Mouse (Mus musculus): ENCODE measurements around the gene Gpr87. TPM values are rescaled to one million over a fixed set of nuclear protein-coding genes. Genes with fewer than 3 reads are reported as not detected.

Gene Gpr87
- total and polyA plus RNA-seq, 3 experiments = not detected

- Histone ChIP-seq H3K79me2 (ENCODE audit: control insufficient read depth, insufficient read depth, low read length, poor library complexity) (no peaks in the 10 kb centered on the region), H3K4me3 (ENCODE audit: control insufficient read depth in 1 of 2, insufficient read depth in 1 of 2, low read depth in 2 of 2, low read length in 2 of 2) (no peak overlapping the region), H3K4me1 (ENCODE audit: control insufficient read depth in 1 of 2, insufficient read depth in 2 of 2, low read length in 2 of 2) (no peaks in the 10 kb centered on the region), H3K9me3 (replicated peaks; ENCODE audit: insufficient read depth, low read length) (no peaks in the 10 kb centered on the region), H3K36me3 (ENCODE audit: control insufficient read depth in 1 of 2, insufficient read depth in 2 of 2, low read length in 2 of 2) (no peaks in the 10 kb centered on the region), H3K27ac (ENCODE audit: control insufficient read depth, low read depth, low read length) (no peak overlapping the region), H3K9ac (ENCODE audit: control insufficient read depth, low read depth, low read length, poor library complexity, severe bottlenecking) (no peak overlapping the region), H3K27me3 (ENCODE audit: control insufficient read depth in 1 of 2, insufficient read depth in 2 of 2, low read length in 2 of 2) (no peaks in the 10 kb centered on the region)
- no peak for DNase-seq (ENCODE audit: low read depth, low spot score)
- TF ChIP-seq GATA1 (IDR thresholded peaks at IDR 0.05; ENCODE audit: low read depth, low read length) = no peak
- TF ChIP-seq MYB (IDR thresholded peaks at IDR 0.05; ENCODE audit: low read depth, low read length) = no peak
- no peak for TF ChIP-seq TCF12 (IDR thresholded peaks at IDR 0.05; ENCODE audit: low read depth, low read length)
Measured at GRCm38 (mm10) chr3:59210089-59210488, 15.2 kb upstream of the Gpr87 start.

GRCm38 (mm10) chr3:59208650-59209548 lies 14.0 kb upstream of the Gpr87 start:
- TF ChIP-seq RAD21 (IDR thresholded peaks at IDR 0.05; ENCODE audit: low read depth, low read length) (peak; percentile 76), USF1 (IDR thresholded peaks at IDR 0.05; ENCODE audit: low read depth, low read length) (no peak), MYB (IDR thresholded peaks at IDR 0.05; ENCODE audit: low read depth, low read length) (no peak), SMC3 (IDR thresholded peaks at IDR 0.05; ENCODE audit: low read depth, low read length) (peak; percentile 94), CTCF (IDR thresholded peaks at IDR 0.05 in 2 of 3, conservative IDR thresholded peaks at IDR 0.05 in 1 of 3; ENCODE audit: control insufficient read depth in 1 of 3, insufficient read depth in 1 of 3, low read depth in 2 of 3, low read length in 3 of 3, poor library complexity in 1 of 3, severe bottlenecking in 1 of 3) (peak in 2 of 3 experiments; percentile 81 to 87; a peak in 4 of 6 replicates), ZMIZ1 (IDR thresholded peaks at IDR 0.05; ENCODE audit: low read depth, low read length) (no peak), ZC3H11A (IDR thresholded peaks at IDR 0.05; ENCODE audit: low read depth, low read length) (peak; percentile 75)
- Histone ChIP-seq H3K27ac (ENCODE audit: control insufficient read depth, low read depth, low read length) (no peak overlapping the region), H3K9ac (ENCODE audit: control insufficient read depth, low read depth, low read length, poor library complexity, severe bottlenecking) (no peak overlapping the region), H3K27me3 (ENCODE audit: control insufficient read depth in 1 of 2, insufficient read depth in 2 of 2, low read length in 2 of 2) (no peaks in the 10 kb centered on the region), H3K4me3 (ENCODE audit: control insufficient read depth in 1 of 2, insufficient read depth in 1 of 2, low read depth in 2 of 2, low read length in 2 of 2) (no peak overlapping the region), H3K4me1 (ENCODE audit: control insufficient read depth in 1 of 2, insufficient read depth in 2 of 2, low read length in 2 of 2) (no peaks in the 10 kb centered on the region), H3K36me3 (ENCODE audit: control insufficient read depth in 1 of 2, insufficient read depth in 2 of 2, low read length in 2 of 2) (no peaks in the 10 kb centered on the region), H3K9me3 (replicated peaks; ENCODE audit: insufficient read depth, low read length) (no peaks in the 10 kb centered on the region), H3K79me2 (ENCODE audit: control insufficient read depth, insufficient read depth, low read length, poor library complexity) (no peaks in the 10 kb centered on the region)
- peak; percentile 75 for DNase-seq (ENCODE audit: low read depth, low spot score)

GRCm38 (mm10) chr3:59205941-59206340 lies 11.0 kb upstream of the Gpr87 start:
- no peaks in the 10 kb centered on the region for H3K9me3 ChIP-seq (replicated peaks; ENCODE audit: insufficient read depth, low read length)
- H3K36me3 ChIP-seq (ENCODE audit: control insufficient read depth in 1 of 2, insufficient read depth in 2 of 2, low read length in 2 of 2) = no peaks in the 10 kb centered on the region
- H3K27me3 ChIP-seq (ENCODE audit: control insufficient read depth in 1 of 2, insufficient read depth in 2 of 2, low read length in 2 of 2) = no peaks in the 10 kb centered on the region
- H3K4me3 ChIP-seq (ENCODE audit: control insufficient read depth in 1 of 2, insufficient read depth in 1 of 2, low read depth in 2 of 2, low read length in 2 of 2) = no peak overlapping the region
- H3K79me2 ChIP-seq (ENCODE audit: control insufficient read depth, insufficient read depth, low read length, poor library complexity) = no peaks in the 10 kb centered on the region
- no peak overlapping the region for H3K27ac ChIP-seq (ENCODE audit: control insufficient read depth, low read depth, low read length)
- H3K9ac ChIP-seq (ENCODE audit: control insufficient read depth, low read depth, low read length, poor library complexity, severe bottlenecking) = no peak overlapping the region
- no peaks in the 10 kb centered on the region for H3K4me1 ChIP-seq (ENCODE audit: control insufficient read depth in 1 of 2, insufficient read depth in 2 of 2, low read length in 2 of 2)
- TF ChIP-seq USF1 (IDR thresholded peaks at IDR 0.05; ENCODE audit: low read depth, low read length) = no peak
- TF ChIP-seq SMC3 (IDR thresholded peaks at IDR 0.05; ENCODE audit: low read depth, low read length) = no peak
- TF ChIP-seq RAD21 (IDR thresholded peaks at IDR 0.05; ENCODE audit: low read depth, low read length) = no peak
- TF ChIP-seq RCOR1 (IDR thresholded peaks at IDR 0.05; ENCODE audit: low read depth, low read length) = no peak
- TF ChIP-seq E2F4 (IDR thresholded peaks at IDR 0.05; ENCODE audit: borderline replicate concordance, low read depth, low read length) = no peak
- no peak for TF ChIP-seq ZNF384 (IDR thresholded peaks at IDR 0.05; ENCODE audit: low read depth, low read length)
- TF ChIP-seq TBP (IDR thresholded peaks at IDR 0.05; ENCODE audit: low read depth, low read length) = no peak
- TF ChIP-seq HCFC1 (IDR thresholded peaks at IDR 0.05; ENCODE audit: low read depth, low read length) = no peak
- no peak for TF ChIP-seq BHLHE40 (IDR thresholded peaks at IDR 0.05; ENCODE audit: borderline replicate concordance, low read depth, low read length)
- TF ChIP-seq MYB (IDR thresholded peaks at IDR 0.05; ENCODE audit: low read depth, low read length) = no peak
- no peak for TF ChIP-seq POLR2AphosphoS5 (IDR thresholded peaks at IDR 0.05; ENCODE audit: borderline replicate concordance, low read depth, low read length)
- no peak for TF ChIP-seq MXI1 (IDR thresholded peaks at IDR 0.05; ENCODE audit: low read depth, low read length)
- no peak for TF ChIP-seq GABPA (IDR thresholded peaks at IDR 0.05; ENCODE audit: low read depth, low read length)
- TF ChIP-seq ZMIZ1 (IDR thresholded peaks at IDR 0.05; ENCODE audit: low read depth, low read length) = no peak
- TF ChIP-seq ZC3H11A (IDR thresholded peaks at IDR 0.05; ENCODE audit: low read depth, low read length) = no peak
- no peak for TF ChIP-seq POLR2AphosphoS2 (IDR thresholded peaks at IDR 0.05; ENCODE audit: low read length)
- TF ChIP-seq MAFK (IDR thresholded peaks at IDR 0.05; ENCODE audit: borderline replicate concordance, low read depth, low read length) = no peak
- no peak for DNase-seq (ENCODE audit: low read depth, low spot score)
